Mouse (Mus musculus) mesoderm, embryonic 11.5 days (tissue): ENCODE results near the gene Ifrd2.

Experiments
- DNase-seq: peaks from one replicate; pipeline ENCODE4 v3.0.0-alpha.2; 2012; ENCODE audit warnings: low read depth, low spot score

Gene Ifrd2

GRCm38 (mm10) chr9:107635279-107636028, 48.0 kb downstream of the Ifrd2 start, which contains the start of gene Gnai2:
Gene Gnai2, minus strand, starts transcription at chr9:107635367.
- peak; percentile 97 for DNase-seq

GRCm38 (mm10) chr9:107637070-107637469, 49.6 kb downstream of the Ifrd2 start:
- DNase-seq, result peak; percentile 80

- DNase-seq, result no peak
These were observed 52.9 kb downstream of the Ifrd2 start for GRCm38 (mm10) chr9:107640257-107640772.

- no peak for DNase-seq
These were observed 54.2 kb downstream of the Ifrd2 start for GRCm38 (mm10) chr9:107641666-107642065.
